Mouse (Mus musculus): ENCODE measurements at regions not wholly inside any gene's neighbourhood (a gene's known extent, or its start where the extent isn't known, plus 50 kb on each side); places are given as distances from the start of the nearest gene placed in this dataset.
A peak's percentile ranks its signal among the peaks of the same experiment; 100 is the strongest.
"Not testable (repeated sequence)": the region's sequence is repeated elsewhere in the genome, so short reads cannot be mapped to it uniquely, and the experiment has no call there.

DNA sequence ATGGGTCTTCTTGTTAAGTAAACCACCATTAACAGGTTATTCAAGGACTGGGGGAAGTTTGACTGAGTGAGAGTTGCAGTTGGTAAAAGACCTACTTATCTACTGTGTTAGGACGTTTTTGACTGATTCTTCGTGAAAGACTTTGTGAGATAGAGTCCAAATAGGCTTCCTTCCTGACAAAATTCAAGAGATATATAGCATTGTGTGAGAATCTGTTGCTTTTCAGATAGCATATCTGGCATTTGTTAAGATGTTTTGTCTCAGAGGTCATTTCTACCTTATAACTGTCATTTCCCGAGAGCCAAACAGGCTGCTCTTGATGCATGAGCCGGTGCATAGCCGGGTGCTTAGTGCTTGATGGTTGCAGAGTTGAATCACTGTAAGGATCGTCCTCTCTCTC is 214.8 kb downstream of the Pten start:
- no peak for DNase-seq (ENCODE audit: low spot score)

DNA sequence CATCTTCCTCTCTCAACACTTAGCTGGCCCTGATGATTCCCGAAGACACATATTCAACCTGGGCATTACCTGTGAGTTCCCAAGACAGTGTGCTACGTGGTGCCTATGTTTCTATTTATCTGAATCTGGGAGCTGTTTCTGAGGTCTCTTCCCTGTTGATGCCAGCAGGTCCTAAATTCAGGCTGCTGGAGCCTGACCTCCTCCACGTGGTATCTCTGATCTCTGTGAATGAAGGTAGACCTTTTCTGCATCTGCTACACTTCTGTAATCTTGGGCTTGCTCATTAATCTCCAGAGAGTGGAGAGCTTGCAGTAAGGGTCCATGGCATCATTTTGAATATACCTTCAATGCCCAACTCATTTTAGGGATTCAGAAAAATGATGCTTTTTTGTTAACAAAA is 215.8 kb downstream of the Pten start:
- no peak for DNase-seq (ENCODE audit: low spot score)

DNA sequence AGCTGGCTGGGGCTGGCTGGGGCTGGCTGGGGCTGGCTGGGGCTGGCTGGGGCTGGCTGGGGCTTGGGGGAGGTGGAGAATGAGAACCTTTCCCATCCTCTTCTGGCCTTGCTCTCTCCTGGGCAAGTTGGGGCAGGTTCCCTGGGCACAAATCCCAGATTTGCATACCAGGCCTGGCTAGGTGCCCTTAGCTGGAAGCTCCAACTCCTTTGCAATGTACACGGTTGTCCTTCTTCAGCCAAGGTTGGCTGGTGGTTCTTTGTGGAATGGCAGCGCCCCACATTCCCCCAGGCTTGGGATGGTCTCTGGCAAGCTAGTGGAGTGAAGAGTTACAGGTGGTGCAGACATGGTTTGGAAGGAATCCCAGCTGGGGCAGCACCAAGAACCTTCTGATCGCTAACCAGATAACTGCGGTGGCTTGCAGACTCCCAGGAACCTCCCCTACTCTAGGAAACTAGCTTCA is 217.5 kb downstream of the Pten start:
- DNase-seq (ENCODE audit: low spot score): peak; percentile 87

DNA sequence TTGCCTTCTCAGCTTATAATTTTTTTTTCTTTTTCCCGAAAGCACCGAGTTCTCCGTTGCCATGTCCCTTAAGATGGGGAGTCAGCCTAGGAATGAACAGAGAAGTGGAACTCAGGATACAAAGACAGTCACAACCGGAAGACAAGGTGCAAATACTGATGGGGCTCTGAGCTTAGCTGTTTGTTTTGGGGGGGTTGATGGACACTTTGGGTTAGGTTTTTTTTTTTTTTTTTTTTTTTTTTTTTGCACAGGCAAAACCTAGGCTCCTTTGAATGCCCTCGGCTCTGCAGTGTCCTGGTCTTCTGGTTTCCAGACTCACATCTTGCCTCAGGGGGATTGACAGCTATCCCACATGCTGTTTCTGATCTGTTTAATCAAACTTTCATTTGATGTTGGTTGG is 218.0 kb downstream of the Pten start:
- no peak for DNase-seq (ENCODE audit: low spot score)

DNA sequence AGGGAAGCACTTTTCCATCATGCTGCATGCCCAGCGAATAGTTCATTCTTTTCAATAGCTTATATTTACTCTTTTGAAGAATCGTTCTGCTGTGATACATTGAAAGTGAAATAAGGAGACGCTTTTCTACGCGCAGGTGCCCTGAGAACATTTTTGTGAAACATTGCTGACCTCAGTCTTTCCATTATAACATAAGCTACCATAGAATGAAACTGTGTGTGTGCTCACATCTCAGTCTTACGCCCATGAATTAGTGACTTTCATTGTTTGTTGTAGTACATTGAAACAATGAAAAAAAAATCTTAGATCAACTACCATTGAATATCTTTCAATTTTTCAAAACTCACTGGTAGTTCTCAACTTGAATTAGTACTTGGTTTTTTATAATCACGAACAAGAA is 219.2 kb downstream of the Pten start:
- DNase-seq (ENCODE audit: low spot score): no peak

DNA sequence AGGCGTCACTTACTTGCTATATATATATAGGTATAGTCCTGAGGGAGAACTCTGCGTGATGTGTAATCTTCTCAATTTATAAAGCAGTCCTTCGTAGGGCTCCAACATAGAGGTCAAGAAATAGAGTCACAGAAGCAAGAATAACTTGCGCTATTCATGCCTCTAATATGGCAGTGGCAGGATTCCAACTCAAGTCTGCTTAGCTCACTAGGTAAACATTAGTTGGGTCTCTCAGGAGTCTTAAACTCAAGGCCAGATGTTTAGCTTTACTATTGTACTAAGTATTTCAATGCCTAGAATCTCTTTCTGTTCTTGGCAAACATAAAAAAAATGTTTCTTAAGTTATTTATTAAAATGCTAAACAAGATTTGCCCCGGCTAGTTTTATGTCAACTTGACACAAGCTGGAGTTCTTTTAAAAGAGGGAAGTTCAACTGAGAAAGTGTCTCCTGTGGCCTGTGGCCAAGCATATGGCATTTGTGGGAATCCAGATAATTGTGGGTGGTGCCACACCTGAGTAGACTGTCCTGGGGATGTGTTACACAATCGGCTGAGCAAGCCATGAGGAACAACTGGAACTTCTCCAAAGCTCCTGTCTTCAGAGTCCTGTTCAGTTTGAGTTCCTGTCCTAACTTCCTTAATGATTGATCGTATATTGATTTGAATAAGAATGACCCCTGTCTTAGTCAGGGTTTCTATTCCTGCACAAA is 220.9 kb downstream of the Pten start:
- DNase-seq (ENCODE audit: low spot score): peak; percentile 31

DNA sequence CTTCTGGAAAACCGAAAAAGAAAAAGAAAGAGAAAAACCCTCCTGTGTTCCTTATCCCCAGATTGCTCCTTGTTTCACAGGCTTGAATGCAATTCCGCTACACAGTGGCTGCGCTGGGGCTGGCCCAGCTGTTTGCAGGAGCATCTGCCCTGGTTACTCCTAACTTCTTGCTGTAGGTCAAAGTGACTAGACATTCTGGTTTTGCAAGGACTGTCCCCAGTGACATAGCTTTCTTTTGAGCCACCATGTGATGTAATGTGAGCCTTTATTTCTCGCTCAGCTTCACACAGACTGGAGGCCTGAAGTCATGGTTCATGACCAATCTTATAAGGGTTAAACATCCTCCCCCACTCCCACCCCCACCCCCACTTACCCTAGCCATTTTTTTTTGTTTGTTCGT is 222.8 kb downstream of the Pten start:
- peak; percentile 83 for DNase-seq (ENCODE audit: low spot score)

DNA sequence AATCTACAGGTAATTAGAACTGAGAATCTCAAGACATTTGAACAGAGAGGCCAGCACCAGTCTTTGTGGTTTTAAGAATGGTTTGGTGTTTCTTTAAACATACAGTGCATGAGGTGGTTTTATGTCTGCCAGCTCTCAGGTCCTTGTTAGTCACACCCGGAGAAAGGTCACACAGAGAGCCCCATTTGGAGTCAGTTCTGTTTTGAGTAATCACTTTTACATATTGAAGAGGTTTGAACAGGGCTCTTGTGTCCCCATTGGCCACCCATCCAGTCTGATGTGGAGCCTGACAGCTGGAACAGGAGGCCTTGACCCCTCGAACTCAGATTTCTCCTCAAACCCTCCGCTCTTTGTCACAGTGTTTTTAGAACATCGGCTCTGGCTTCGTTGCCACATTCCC is 231.4 kb downstream of the Pten start:
- DNase-seq (ENCODE audit: low spot score): peak; percentile 46

DNA sequence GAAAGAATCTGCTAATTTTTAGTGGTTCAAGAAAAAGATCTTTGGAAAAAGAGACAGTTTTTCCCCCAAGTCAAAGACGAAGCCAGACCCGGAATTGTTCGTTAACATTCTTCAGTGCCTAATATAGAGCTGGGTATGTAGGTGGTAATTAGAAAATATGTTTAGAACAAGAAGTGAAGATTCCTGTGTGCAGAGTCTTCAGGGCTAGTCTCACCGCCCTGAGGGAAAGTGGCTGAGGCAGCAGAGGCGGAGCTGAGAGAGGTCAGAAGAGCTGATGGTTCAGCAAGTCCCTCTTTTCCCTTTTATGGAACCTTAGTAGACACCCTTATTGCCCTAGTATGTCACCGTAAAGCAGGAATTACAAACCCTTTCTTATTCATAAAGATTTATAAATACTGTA is 232.0 kb downstream of the Pten start:
- DNase-seq (ENCODE audit: low spot score): no peak

DNA sequence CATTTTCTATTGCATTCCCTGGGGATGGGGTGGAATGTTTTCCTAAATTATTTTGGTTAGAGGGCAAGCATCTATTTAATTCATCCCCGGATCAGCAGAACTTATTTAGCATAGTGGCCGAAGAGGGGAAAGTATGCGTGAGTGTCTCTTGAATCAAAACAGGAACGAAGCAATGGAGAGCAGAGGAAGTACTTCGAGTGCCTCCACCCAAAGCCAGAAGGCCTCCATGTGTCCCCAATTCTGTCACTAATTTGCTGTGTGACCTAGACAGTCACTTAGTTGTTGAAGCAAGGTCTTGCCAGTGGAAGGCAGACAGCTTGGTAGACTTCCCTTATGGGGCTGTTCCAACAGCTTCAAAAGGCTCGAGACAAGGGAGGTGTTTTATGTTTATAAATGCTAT is 233.3 kb downstream of the Pten start:
- DNase-seq (ENCODE audit: low spot score): no peak

DNA sequence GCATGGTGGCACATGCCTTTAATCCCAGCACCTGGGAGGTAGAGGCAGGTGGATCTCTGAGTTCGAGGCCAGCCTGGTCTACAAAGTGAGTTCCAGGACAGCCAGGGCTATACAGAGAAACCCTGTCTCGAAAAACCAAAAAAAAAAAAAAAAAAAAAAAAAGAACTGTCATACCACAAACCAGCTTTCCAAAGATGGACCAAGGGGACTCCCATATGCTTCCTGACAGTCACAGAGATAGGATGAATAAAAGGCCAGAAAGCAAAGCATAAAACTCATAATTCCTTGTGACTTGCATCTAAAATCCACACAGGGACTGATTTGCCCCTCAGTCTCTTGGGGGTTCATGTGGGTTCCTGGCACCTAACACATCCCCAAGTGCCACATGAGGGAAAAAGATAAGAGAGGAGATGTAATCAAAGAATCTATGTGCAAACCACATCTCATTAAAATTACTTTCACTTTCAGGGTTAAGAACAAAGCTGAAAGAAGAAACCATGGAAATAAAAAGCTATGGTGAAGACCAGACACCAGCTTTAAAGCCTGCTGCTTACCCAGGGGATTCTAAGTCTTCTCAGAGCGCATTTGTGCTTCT is 241.4 kb downstream of the Pten start:
- no peak for DNase-seq (ENCODE audit: low spot score)

DNA sequence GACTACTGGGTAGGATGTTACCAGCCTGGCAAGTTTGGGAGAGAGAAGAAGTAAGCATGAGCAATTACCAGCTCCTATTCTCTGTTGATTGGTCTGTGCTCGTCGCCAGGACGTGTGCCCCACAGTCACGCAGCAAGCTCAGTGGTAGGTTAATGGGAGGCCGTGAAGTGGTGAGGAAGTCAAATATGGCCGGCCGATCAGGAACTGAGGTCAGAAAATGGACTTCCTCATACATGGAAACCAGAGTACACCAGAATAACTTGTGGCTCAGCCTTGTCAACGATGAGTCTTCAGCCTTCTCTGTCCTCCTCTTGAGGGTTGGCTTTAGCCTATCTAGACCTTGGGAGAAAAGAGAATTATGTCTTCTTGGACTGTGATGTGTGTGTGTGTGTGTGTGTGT is 250.3 kb downstream of the Pten start:
- DNase-seq (ENCODE audit: low spot score): no peak

DNA sequence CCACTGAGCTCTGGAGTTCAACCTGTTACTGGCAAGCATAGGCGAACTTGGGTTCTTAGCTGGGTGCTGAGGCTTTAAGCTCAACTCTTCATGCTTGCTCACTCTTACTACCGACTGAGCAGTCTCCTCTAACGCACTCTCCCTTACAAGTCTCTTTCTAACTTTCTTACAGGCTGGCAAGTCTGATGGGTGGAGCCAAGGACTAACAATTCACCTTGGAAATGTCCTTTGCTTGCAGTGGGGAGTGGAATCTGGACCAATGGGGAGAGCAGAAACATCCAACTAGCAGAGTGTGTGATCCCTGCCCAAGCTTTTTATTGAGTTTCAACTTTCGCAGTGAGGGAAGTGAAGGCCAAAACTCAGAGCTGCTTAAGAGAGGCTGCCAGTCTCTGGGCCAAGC is 250.8 kb downstream of the Pten start:
- no peak for DNase-seq (ENCODE audit: low spot score)

DNA sequence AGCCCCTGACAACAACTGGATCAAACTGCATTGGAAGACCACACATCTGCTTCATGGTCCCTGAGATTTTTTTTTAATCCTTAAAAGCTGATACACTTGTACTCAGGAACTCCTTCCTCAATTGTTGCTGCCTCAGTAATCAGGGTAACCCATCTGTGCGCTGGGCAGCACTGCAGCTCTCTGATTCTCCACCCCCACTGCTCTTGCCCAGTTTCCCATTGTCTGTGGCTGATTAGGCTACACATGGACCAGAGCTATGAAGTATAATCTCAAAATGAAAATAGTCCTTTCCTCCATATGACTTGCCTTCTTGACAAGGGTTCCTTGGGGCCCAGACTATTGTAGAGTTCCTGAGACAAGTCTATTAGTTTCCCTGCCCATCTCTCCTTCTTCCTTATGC is 251.5 kb downstream of the Pten start:
- no peak for DNase-seq (ENCODE audit: low spot score)

DNA sequence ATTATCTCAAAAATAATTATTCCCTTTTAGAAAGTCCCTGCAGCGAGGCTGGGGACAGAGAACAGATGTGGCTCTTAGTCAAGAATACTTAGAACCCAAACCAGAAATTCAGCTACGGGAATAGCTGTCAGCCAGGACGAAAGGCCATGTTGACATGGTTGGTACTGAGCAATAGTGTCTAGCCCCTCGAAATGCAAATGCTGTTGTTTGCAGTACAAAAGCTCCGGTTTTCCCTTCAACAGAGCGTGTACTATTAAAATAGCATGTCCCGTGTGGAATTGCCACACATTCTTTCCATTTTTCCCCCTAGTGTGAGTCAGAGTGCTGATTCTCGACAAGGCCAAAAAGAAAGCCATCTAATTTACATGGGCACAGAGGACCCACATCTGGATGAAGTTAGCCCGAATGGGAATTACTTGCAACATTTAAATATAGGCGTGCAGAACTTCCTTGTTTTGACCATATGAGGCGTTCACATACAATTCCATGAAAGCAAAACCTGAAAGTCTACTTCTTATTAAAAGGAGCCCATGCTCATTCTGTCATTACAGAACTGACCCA is 253.7 kb downstream of the Pten start:
- DNase-seq (ENCODE audit: low spot score): no peak

DNA sequence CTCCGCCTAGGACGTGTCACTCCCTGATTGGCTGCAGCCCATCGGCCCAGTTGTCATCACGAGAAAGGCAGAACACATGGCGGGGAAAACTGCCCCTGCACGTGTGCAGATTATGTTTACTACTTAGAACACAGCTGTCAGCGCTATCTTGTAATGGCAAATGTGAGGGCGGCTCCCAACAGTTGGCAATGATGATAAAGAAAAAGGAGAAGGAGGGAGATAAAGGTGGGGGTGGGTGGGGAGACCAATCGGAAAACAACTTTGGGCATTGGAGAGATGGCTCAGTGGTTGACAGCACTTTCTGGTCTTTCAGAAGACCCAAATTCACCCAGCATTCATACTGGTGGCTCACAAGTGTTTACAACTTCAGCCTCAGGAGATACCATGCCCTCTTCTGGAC is 257.6 kb downstream of the Pten start:
- DNase-seq (ENCODE audit: low spot score): not testable (repeated sequence)

DNA sequence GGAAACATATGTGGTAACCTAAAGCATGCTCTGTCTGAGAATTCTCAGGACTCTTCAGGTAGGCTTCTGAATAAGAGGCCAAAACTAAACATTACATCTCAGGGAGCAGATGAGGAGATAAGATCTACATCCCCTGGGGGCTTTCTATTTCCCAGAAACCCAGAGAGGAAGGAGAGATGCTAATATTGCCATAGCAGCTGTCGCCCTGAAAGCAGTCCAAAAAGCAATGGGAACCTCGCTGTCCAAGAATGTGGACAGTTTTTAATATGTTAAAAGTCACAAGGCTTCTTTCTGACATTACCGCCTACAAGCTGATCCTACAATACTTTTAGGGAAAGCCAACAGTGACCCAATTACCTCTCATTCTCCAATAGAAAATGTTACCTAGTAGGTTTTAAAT is 263.9 kb downstream of the Pten start:
- peak; percentile 40 for DNase-seq (ENCODE audit: low spot score)

DNA sequence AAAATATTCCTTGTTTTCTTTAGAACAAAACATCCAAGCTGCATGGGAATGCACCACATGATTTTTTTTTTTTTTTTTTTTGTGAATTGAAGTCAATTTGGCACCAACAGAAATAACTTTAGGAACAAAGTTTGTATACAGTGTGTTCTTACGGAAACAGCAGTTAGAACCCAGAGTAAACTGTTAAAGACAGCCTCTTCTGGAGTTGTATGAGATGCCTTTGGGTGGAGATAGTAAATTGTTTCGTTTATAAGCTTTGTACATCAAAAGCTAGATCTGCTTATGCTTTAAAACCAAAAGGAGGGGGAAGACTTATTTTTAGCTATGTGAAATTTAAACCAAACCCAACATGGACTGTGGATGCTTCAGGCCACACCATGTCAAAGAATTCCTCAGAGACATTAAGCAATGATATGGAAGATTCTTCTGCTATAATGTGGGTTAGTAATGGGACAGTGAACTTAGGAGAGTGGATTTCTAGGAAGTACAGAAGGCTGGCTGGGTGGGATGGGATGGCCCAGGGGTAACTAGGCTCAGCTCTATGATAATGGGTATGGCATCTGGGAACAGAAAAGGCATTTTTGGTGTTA is 265.6 kb downstream of the Pten start:
- DNase-seq (ENCODE audit: low spot score): no peak

DNA sequence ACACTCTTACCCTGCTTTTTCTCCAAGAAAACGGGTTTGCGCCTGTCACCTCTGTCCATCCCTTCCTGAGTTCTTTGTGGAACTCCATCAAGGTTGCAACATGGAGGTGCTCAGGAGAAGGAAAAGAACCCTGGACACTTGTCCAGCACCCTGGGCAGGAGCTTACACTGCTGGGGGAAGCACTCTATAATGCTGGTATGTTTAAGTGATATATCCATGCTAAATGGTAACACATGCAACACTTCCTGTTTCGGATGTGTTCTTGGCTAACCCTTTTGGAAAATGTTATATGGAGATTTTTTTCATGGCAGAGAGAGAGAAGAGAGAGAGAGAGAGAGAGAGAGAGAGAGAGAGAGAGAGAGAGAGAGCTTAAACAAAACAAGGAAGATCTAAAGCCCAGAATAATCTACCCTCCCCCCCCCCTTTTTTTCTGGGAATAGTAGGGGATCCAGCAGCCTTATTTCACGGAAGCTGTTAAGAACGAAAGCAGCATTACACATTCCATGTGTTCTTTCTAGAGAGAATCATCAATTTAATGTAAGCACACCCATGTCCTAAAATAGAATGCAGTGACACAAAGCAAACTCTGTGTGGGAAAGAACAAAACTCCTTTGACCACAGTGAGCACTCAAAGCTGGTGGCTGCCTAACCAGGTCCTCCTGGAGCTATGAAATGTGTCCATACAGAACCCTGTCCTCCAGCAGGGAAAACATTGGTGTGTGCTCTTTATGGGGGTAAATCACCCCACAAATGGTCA is 272.6 kb downstream of the Pten start:
- DNase-seq (ENCODE audit: low spot score): no peak

DNA sequence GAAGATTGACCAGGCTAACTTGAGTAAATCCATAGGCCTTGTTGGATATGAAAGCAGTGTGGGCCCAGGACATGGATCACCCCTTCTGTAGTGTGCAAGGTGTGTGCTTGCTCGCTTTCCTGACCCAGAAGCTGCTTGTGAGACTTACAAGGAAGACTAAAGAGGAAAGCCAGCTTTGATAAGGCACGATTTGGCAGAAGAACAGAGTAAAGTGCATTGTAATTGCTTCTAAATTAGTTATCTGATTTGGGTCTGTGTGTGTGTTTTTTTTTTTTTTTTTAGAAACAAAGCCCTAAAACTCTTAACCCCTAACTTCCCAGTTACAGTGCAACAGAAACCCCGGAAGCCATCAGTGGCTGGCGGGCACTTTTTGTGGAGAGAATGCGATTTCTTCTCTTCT is 283.2 kb downstream of the Pten start:
- DNase-seq (ENCODE audit: low spot score): no peak

DNA sequence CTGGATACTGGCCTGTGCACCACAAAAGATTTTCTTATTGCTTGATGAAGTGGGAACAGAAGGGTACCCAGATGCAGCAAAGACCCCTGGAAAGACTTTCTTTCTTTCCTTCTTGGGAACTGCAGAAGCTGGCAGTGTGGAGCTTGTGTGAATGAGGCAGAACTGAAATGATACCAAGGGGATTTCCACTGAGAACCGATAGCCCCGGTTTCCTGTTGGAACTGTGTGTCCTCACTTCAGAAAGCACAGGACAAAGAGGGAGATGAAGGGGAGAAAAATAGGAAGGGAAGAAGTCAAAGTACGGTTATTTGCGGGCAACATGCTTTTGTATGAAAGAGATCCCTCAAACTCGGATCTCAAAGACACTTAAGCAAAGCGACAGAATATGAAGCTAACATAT is 283.7 kb downstream of the Pten start:
- no peak for DNase-seq (ENCODE audit: low spot score)

DNA sequence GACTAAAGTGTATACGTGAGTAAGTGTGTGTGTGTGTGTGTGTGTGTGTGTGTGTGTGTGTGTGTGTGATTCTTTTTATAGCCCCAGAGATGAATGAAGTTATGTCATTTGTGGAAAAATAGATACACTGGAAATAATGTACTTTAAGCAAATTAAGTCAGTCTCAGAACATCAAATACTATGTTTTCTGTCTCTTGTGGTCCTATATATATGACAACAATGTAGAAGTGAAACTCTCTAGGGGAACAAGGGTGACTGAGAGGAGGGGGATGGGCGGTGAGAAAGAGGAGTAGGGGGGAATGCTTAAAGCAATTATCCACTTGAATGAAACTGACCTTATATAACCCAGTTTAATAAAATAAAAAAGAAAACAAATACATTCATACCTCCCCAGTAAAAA is 285.5 kb downstream of the Pten start:
- DNase-seq (ENCODE audit: low spot score): no peak

DNA sequence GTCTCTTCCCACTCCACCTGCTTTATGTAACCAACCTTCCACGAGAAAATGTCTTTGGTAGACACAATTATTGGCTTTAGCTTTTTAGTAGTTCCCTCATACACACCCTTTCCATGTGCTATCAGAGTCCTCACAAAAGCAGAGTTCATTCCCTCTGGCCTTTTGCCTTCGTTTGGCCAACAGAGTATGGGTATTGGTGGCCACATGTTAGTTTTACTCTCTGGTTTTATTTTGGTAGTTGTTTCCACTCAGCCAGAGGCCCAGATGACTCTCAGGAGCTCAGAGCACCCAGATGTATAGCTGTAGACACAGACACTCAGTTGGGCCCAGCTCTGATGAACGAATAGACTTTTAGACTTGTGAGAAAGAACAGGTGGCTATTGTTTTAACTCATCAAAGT is 286.4 kb downstream of the Pten start:
- no peak for DNase-seq (ENCODE audit: low spot score)

All from adipocyte (in vitro differentiated cells).